Mouse (Mus musculus): ENCODE results near the gene Bak1. TPM values are rescaled to one million over a fixed set of nuclear protein-coding genes. Genes with fewer than 3 reads are reported as not detected.

The Bak1 gene
- total RNA-seq, 1 experiment from 2014 or later = 45.8 TPM

- ATAC-seq (replicated peaks; ENCODE audit: insufficient number of reproducible peaks, low FRiP score, low TSS enrichment, poor library complexity, severe bottlenecking) = peak; percentile 52; the same call in 1 of the 2 replicates
Measured at GRCm38 (mm10) chr17:27056170-27056569, 27.4 kb upstream of the Bak1 start.

GRCm38 (mm10) chr17:27051514-27051913, 22.7 kb upstream of the Bak1 start:
- no peak for ATAC-seq (replicated peaks; ENCODE audit: insufficient number of reproducible peaks, low FRiP score, low TSS enrichment, poor library complexity, severe bottlenecking)

GRCm38 (mm10) chr17:27050853-27051252, 22.0 kb upstream of the Bak1 start:
- no peak for ATAC-seq (replicated peaks; ENCODE audit: insufficient number of reproducible peaks, low FRiP score, low TSS enrichment, poor library complexity, severe bottlenecking)

GRCm38 (mm10) chr17:27048445-27049239, 19.8 kb upstream of the Bak1 start:
- no peak for ATAC-seq (replicated peaks; ENCODE audit: insufficient number of reproducible peaks, low FRiP score, low TSS enrichment, poor library complexity, severe bottlenecking)

- no peak for ATAC-seq (replicated peaks; ENCODE audit: insufficient number of reproducible peaks, low FRiP score, low TSS enrichment, poor library complexity, severe bottlenecking)
Measured at GRCm38 (mm10) chr17:27047762-27048444, 19.1 kb upstream of the Bak1 start.

- no peak for ATAC-seq (replicated peaks; ENCODE audit: insufficient number of reproducible peaks, low FRiP score, low TSS enrichment, poor library complexity, severe bottlenecking)
Measured at GRCm38 (mm10) chr17:27045164-27045563, 16.4 kb upstream of the Bak1 start.

GRCm38 (mm10) chr17:27042840-27043239, 14.0 kb upstream of the Bak1 start:
- peak; percentile 63 for ATAC-seq (replicated peaks; ENCODE audit: insufficient number of reproducible peaks, low FRiP score, low TSS enrichment, poor library complexity, severe bottlenecking)

GRCm38 (mm10) chr17:27041787-27042055, 12.9 kb upstream of the Bak1 start:
- no peak for ATAC-seq (replicated peaks; ENCODE audit: insufficient number of reproducible peaks, low FRiP score, low TSS enrichment, poor library complexity, severe bottlenecking)

- ATAC-seq (replicated peaks; ENCODE audit: insufficient number of reproducible peaks, low FRiP score, low TSS enrichment, poor library complexity, severe bottlenecking) = no peak
Measured at GRCm38 (mm10) chr17:27041046-27041786, 12.4 kb upstream of the Bak1 start.

- ATAC-seq (replicated peaks; ENCODE audit: insufficient number of reproducible peaks, low FRiP score, low TSS enrichment, poor library complexity, severe bottlenecking) = no peak
Measured at GRCm38 (mm10) chr17:27040304-27041045, 11.7 kb upstream of the Bak1 start.

GRCm38 (mm10) chr17:27039432-27040102, 10.8 kb upstream of the Bak1 start:
- ATAC-seq (replicated peaks; ENCODE audit: insufficient number of reproducible peaks, low FRiP score, low TSS enrichment, poor library complexity, severe bottlenecking) = no peak

GRCm38 (mm10) chr17:27038335-27039050, 9.7 kb upstream of the Bak1 start:
- ATAC-seq (replicated peaks; ENCODE audit: insufficient number of reproducible peaks, low FRiP score, low TSS enrichment, poor library complexity, severe bottlenecking) = no peak

GRCm38 (mm10) chr17:27036465-27036864, 7.7 kb upstream of the Bak1 start:
- no peak for ATAC-seq (replicated peaks; ENCODE audit: insufficient number of reproducible peaks, low FRiP score, low TSS enrichment, poor library complexity, severe bottlenecking)

- peak; percentile 33; the same call in 1 of the 2 replicates for ATAC-seq (replicated peaks; ENCODE audit: insufficient number of reproducible peaks, low FRiP score, low TSS enrichment, poor library complexity, severe bottlenecking)
Measured at GRCm38 (mm10) chr17:27032869-27033268, 4.1 kb upstream of the Bak1 start.

- no peak for ATAC-seq (replicated peaks; ENCODE audit: insufficient number of reproducible peaks, low FRiP score, low TSS enrichment, poor library complexity, severe bottlenecking)
Measured at GRCm38 (mm10) chr17:27032328-27032727, 3.5 kb upstream of the Bak1 start.

GRCm38 (mm10) chr17:27030896-27031295, 2.1 kb upstream of the Bak1 start:
- no peak for ATAC-seq (replicated peaks; ENCODE audit: insufficient number of reproducible peaks, low FRiP score, low TSS enrichment, poor library complexity, severe bottlenecking)

- ATAC-seq (replicated peaks; ENCODE audit: insufficient number of reproducible peaks, low FRiP score, low TSS enrichment, poor library complexity, severe bottlenecking) = no peak
Measured at GRCm38 (mm10) chr17:27029431-27029830, 622 bp upstream of the Bak1 start.

- peak; percentile 67 for ATAC-seq (replicated peaks; ENCODE audit: insufficient number of reproducible peaks, low FRiP score, low TSS enrichment, poor library complexity, severe bottlenecking)
Measured at GRCm38 (mm10) chr17:27028284-27028795, 469 bp downstream of the Bak1 start.
